Mouse (Mus musculus) embryo, embryonic 9.5 days (tissue): ENCODE results near the gene Rbfox3.

Source experiments
- DNase-seq: peaks from one replicate; pipeline ENCODE4 v3.0.0-alpha.2; 2017; ENCODE audit errors: extremely low spot score

Rbfox3 gene

GRCm38 (mm10) chr11:118552478-118552877 is 358.9 kb downstream of the Rbfox3 start:
- no peak for DNase-seq

- DNase-seq: no peak
Measured at GRCm38 (mm10) chr11:118551705-118552104, 359.7 kb downstream of the Rbfox3 start.

- no peak for DNase-seq
Measured at GRCm38 (mm10) chr11:118550773-118551520, 360.4 kb downstream of the Rbfox3 start.

GRCm38 (mm10) chr11:118548242-118548641 is 363.2 kb downstream of the Rbfox3 start:
- DNase-seq: no peak

- DNase-seq: no peak
Measured at GRCm38 (mm10) chr11:118546269-118546668, 365.1 kb downstream of the Rbfox3 start.

- no peak for DNase-seq
Measured at GRCm38 (mm10) chr11:118545690-118546089, 365.7 kb downstream of the Rbfox3 start.

- no peak for DNase-seq
Measured at GRCm38 (mm10) chr11:118544564-118544963, 366.8 kb downstream of the Rbfox3 start.

- DNase-seq: no peak
Measured at GRCm38 (mm10) chr11:118542906-118543305, 368.5 kb downstream of the Rbfox3 start.

- no peak for DNase-seq
Measured at GRCm38 (mm10) chr11:118540411-118541026, 370.9 kb downstream of the Rbfox3 start.

GRCm38 (mm10) chr11:118538008-118538407 is 373.4 kb downstream of the Rbfox3 start:
- DNase-seq: no peak

GRCm38 (mm10) chr11:118534382-118535092 is 376.9 kb downstream of the Rbfox3 start:
- peak; percentile 81 for DNase-seq

GRCm38 (mm10) chr11:118530313-118530712 is 381.1 kb downstream of the Rbfox3 start:
- no peak for DNase-seq

- DNase-seq: no peak
Measured at GRCm38 (mm10) chr11:118528761-118529160, 382.6 kb downstream of the Rbfox3 start.

GRCm38 (mm10) chr11:118525059-118525458 is 386.3 kb downstream of the Rbfox3 start:
- DNase-seq: no peak

GRCm38 (mm10) chr11:118523496-118524145 is 387.8 kb downstream of the Rbfox3 start:
- DNase-seq: no peak

GRCm38 (mm10) chr11:118520932-118521331 is 390.5 kb downstream of the Rbfox3 start:
- DNase-seq: no peak

GRCm38 (mm10) chr11:118520251-118520650 is 391.1 kb downstream of the Rbfox3 start:
- no peak for DNase-seq

- DNase-seq: no peak
Measured at GRCm38 (mm10) chr11:118518743-118519142, 392.7 kb downstream of the Rbfox3 start.

- no peak for DNase-seq
Measured at GRCm38 (mm10) chr11:118517924-118518323, 393.5 kb downstream of the Rbfox3 start.

- no peak for DNase-seq
Measured at GRCm38 (mm10) chr11:118512257-118512910, 399.0 kb downstream of the Rbfox3 start.

- no peak for DNase-seq
Measured at GRCm38 (mm10) chr11:118511851-118512250, 399.5 kb downstream of the Rbfox3 start.

GRCm38 (mm10) chr11:118508341-118508740 is 403.1 kb downstream of the Rbfox3 start:
- DNase-seq: no peak
